Mouse (Mus musculus) E14TG2a.4 (cell line): ENCODE measurements at regions not wholly inside any gene's neighbourhood (a gene's known extent, or its start where the extent isn't known, plus 50 kb on each side); places are given as distances from the start of the nearest gene placed in this dataset.

Experiments used
- CTCF ChIP-seq: conservative IDR thresholded peaks from 2 replicates; pipeline ENCODE4 v1.5.1; 2014; ENCODE audit warnings: low read length
- NANOG ChIP-seq: IDR thresholded peaks from 2 replicates; pipeline ENCODE4 v1.6.1; 2014; ENCODE audit warnings: borderline replicate concordance, low read length, mixed read lengths

- no peak for TF ChIP-seq CTCF
- TF ChIP-seq NANOG = no peak
These were observed 59.0 kb downstream of the Nxnl2 start for GRCm38 (mm10) chr13:51229862-51230261.
